Mouse (Mus musculus) liver, embryonic 14.5 days (tissue): ENCODE data around the gene Rab3il1.

Experiments used
- CTCF ChIP-seq: IDR thresholded peaks from 2 replicates; pipeline ENCODE4 v1.5.1; 2016; ENCODE audit warnings: antibody characterized with exemption, low read depth, control low read depth
- EP300 ChIP-seq: IDR thresholded peaks from 2 replicates; pipeline ENCODE4 v1.6.1; 2016; ENCODE audit warnings: antibody characterized with exemption, low read depth

- TF ChIP-seq CTCF, result no peak
- no peak for TF ChIP-seq EP300
These were observed 40.8 kb downstream of the Rab3il1 start for GRCm38 (mm10) chr19:10042232-10042631.
